Mouse (Mus musculus) G1E-ER4 (cell line): Measurements from ENCODE around the gene Dmwd. TPM values are rescaled to one million over a fixed set of nuclear protein-coding genes. Genes with fewer than 3 reads are reported as not detected.

Experiments
- GATA1 ChIP-seq: IDR thresholded peaks from one replicate; pipeline ENCODE4 v1.8.0; 2012; ENCODE audit warnings: low read length, inconsistent platforms
- polyA plus RNA-seq: library from polyadenylated mRNA; stranded (reverse); fragments of >175 nt; gene quantifications from 2 replicates; pipeline ENCODE4 v1.2.3, GENCODE M21; 2012

Dmwd gene
- 170 and 197 TPM in 2 replicates for polyA plus RNA-seq

GRCm38 (mm10) chr7:19075723-19076585 lies at the start of gene Dmwd:
TSS of gene Dmwd (plus strand) at chr7:19076227.
- no peak for TF ChIP-seq GATA1

DNA sequence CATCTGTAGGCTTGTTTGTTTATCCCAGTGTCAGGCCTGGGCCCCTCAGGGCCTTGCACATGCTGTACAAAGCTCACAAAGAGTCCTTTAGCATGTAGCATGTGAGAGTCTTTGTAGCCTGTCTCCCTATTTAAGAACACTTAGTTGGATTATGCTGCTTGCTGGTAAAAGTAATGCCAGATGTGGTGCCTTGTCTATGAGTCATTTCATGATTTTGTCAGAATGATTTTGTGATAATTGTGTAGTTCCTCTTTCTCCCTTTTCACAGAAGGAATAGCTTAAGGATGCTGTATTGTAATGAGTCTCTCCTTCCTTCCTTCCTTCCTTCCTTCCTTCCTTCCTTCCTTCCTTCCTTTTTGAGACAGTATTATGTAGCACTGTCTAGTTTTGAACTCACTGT lies 48.0 kb upstream of the Dmwd start:
- no peak for TF ChIP-seq GATA1

DNA sequence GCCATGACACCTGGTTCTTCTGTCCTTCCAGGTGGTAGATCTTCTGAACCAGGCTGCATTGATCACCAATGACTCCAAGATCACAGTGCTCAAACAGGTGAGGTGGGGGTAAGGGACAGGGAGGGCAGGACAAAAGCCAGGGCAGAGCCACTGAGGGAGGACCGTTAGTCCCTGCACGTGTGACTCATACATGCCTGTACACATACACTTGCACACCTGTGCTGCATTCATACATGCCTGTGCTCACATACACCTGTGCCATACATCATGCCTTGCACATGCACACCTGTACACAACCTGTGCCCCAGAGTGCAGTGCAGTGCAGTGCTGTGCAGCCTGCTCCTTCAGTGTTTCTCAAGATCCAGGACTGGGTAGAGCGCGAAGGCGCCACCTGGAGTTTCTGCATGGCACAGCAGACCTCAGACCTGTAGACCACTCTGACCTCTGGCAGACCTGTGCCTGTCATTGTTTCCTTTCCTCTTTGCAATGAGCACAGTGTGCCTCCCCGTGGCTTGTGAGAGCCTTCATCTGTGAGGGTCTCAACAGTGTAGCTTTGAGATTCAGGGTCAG lies 46.9 kb upstream of the Dmwd start:
- TF ChIP-seq GATA1 = no peak

DNA sequence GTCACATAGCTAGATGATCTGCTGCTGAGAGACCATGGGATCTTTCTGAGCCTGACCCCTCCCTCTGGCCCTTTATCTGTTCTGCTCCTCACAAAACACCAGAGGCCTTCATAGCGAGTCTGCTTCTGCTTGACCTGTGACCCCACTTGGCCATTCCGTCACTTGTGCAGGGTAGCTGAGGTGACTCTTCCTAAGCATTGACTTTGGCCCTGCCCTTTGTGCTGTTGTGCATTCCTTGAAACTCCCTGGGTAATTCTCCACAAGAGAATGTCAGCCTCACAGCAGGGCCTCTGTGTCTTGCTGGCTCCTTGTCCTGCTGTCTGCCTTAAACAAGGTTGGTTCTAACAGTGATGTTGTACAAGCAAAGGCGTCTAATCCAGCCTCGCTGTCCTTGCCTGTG lies 44.4 kb upstream of the Dmwd start:
- no peak for TF ChIP-seq GATA1

GRCm38 (mm10) chr7:19044616-19045015 lies 31.4 kb upstream of the Dmwd start:
- no peak for TF ChIP-seq GATA1

- no peak for TF ChIP-seq GATA1
Observed at GRCm38 (mm10) chr7:19046286-19047069, 29.5 kb upstream of the Dmwd start.

GRCm38 (mm10) chr7:19048006-19048527 lies 28.0 kb upstream of the Dmwd start:
- no peak for TF ChIP-seq GATA1

- no peak for TF ChIP-seq GATA1
Observed at GRCm38 (mm10) chr7:19049252-19049651, 26.8 kb upstream of the Dmwd start.

DNA sequence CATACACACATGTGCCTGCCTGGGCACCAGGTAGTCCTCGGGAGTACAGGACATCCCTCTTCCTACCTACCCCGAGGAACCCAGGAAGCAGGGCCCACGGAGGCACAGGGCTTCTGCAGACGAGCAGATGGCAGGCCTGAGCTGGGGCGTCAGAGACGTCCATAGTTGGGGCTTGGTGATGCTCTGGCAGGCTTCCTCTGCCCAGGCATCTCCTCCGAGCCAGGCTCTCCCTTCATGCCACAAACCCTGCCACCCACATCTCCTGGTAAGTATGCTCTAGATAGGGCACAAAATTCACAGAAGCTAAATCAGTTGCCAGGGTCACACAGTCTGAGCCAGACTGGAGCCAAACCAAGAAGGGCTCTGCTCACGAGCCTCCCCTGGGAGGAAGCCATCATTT lies 25.9 kb upstream of the Dmwd start:
- no peak for TF ChIP-seq GATA1

DNA sequence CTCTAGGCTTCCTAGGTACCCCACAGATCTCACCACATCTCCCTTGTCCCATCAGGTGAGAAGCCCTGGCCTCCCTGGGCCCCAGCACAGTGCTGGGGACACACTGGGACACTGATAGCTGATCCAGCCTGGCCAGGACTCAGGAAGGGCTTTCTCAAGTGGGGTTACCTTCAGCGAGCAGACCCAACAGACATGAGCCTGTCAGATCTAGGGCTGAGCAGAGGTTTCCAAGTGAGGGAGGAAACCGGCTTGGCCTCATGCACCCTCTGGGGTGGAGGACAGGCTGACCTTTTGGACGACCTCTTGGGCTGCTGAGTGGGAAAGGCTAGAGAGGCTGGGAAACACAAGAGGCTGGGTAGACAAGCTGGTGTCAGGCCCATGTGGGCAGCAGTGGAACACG lies 24.9 kb upstream of the Dmwd start:
- TF ChIP-seq GATA1 = no peak

- TF ChIP-seq GATA1 = no peak
Observed at GRCm38 (mm10) chr7:19052345-19053135, 23.5 kb upstream of the Dmwd start.

DNA sequence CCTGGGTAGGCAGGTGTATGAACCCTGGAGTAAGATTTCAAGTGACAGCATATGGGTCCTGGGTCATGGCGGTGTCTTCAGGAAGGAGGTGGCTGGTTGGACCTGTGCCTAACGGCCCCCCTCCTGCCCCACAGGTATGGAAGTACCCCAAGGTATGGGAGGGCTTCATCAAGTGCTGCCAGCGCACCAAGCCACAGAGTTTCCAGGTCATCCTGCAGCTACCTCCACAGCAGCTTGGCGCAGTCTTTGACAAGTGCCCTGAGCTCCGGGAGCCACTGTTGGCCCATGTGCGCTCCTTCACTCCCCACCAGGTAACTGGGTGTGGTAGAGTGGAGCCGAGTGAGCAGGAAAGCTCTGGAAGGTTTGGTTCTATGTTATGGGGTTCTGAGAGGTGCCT lies 22.9 kb upstream of the Dmwd start:
- no peak for TF ChIP-seq GATA1

- no peak for TF ChIP-seq GATA1
Observed at GRCm38 (mm10) chr7:19054047-19054776, 21.8 kb upstream of the Dmwd start, which contains the start of gene Rsph6a. TSS of gene Rsph6a (plus strand) at chr7:19054690.

DNA sequence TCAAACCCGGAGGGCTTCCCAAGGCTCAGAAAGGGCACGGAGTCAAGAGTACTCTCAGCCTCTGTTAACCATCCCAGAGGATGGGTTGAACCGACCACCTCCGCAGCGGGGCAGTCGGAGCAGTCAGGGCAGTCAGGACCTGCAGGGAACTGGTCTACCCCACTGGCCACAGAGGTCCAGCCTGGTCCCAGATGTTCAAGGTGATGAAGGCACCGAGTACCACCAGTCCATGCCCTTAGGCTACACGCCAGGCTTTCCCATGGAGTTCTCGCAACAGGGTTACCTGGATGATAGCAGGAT lies 21.3 kb upstream of the Dmwd start:
- no peak for TF ChIP-seq GATA1

DNA sequence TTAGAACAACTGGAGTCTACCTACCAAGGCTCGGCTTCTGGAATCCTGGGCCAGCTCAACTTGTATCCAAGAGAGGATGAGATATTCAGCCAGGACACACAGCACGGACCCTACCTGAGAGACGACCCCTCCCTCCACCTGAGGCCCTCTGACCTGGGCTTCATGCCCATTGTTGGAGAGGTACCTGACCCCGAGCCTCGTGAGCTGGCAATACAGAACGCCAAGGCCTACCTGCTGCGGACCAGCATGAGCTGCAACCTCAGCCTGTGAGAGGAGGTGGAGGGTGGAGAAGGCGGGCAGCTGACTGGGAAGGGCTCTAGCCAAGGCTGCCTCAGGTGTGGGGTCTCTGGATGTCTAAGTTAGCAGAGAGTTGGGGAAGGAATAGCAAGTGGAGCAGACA lies 20.9 kb upstream of the Dmwd start:
- TF ChIP-seq GATA1 = no peak
